Mouse (Mus musculus): ENCODE results near the gene Tbc1d15.
"Not testable (repeated sequence)": the region's sequence is repeated elsewhere in the genome, so short reads cannot be mapped to it uniquely, and the experiment has no call there.

Tbc1d15 gene

GRCm38 (mm10) chr10:115245488-115245887, 5.8 kb downstream of the Tbc1d15 start:
- no peak for DNase-seq (ENCODE audit: low spot score)

- DNase-seq (ENCODE audit: low spot score), result no peak
Observed at GRCm38 (mm10) chr10:115241082-115241595, 10.1 kb downstream of the Tbc1d15 start.

GRCm38 (mm10) chr10:115237931-115238330, 13.3 kb downstream of the Tbc1d15 start:
- no peak for DNase-seq (ENCODE audit: low spot score)

GRCm38 (mm10) chr10:115236733-115237132, 14.5 kb downstream of the Tbc1d15 start:
- DNase-seq (ENCODE audit: low spot score), result no peak

GRCm38 (mm10) chr10:115235501-115235900, 15.8 kb downstream of the Tbc1d15 start:
- DNase-seq (ENCODE audit: low spot score), result no peak

- DNase-seq (ENCODE audit: low spot score), result no peak
Observed at GRCm38 (mm10) chr10:115233798-115234197, 17.5 kb downstream of the Tbc1d15 start.

GRCm38 (mm10) chr10:115232513-115232912, 18.8 kb downstream of the Tbc1d15 start:
- no peak for DNase-seq (ENCODE audit: low spot score)

GRCm38 (mm10) chr10:115229023-115229422, 22.2 kb downstream of the Tbc1d15 start:
- DNase-seq (ENCODE audit: low spot score), result no peak

- no peak for DNase-seq (ENCODE audit: low spot score)
Observed at GRCm38 (mm10) chr10:115226586-115226985, 24.7 kb downstream of the Tbc1d15 start.

- peak; percentile 50 for DNase-seq (ENCODE audit: low spot score)
Observed at GRCm38 (mm10) chr10:115223845-115224244, 27.4 kb downstream of the Tbc1d15 start.

GRCm38 (mm10) chr10:115212916-115213580, 38.2 kb downstream of the Tbc1d15 start:
- no peak for DNase-seq (ENCODE audit: low spot score)

- DNase-seq (ENCODE audit: low spot score), result no peak
Observed at GRCm38 (mm10) chr10:115205825-115206224, 45.4 kb downstream of the Tbc1d15 start.

- DNase-seq (ENCODE audit: low spot score), result no peak
Observed at GRCm38 (mm10) chr10:115205284-115205683, 46.0 kb downstream of the Tbc1d15 start.

- DNase-seq (ENCODE audit: low spot score), result no peak
Observed at GRCm38 (mm10) chr10:115191214-115191613, 60.1 kb downstream of the Tbc1d15 start.

- DNase-seq (ENCODE audit: low spot score), result no peak
Observed at GRCm38 (mm10) chr10:115187390-115187789, 63.9 kb downstream of the Tbc1d15 start.

- peak; percentile 67 for DNase-seq (ENCODE audit: low spot score)
Observed at GRCm38 (mm10) chr10:115184697-115185096, 66.6 kb downstream of the Tbc1d15 start, which contains the start of gene Tph2. Gene Tph2 (minus strand): TSS chr10:115185022.

GRCm38 (mm10) chr10:115181034-115181433, 70.2 kb downstream of the Tbc1d15 start:
- DNase-seq (ENCODE audit: low spot score), result no peak

- not testable (repeated sequence) for DNase-seq (ENCODE audit: low spot score)
Observed at GRCm38 (mm10) chr10:115178019-115178418, 73.2 kb downstream of the Tbc1d15 start.

GRCm38 (mm10) chr10:115175591-115175991, 75.7 kb downstream of the Tbc1d15 start:
- no peak for DNase-seq (ENCODE audit: low spot score)

GRCm38 (mm10) chr10:115173336-115173735, 77.9 kb downstream of the Tbc1d15 start:
- no peak for DNase-seq (ENCODE audit: low spot score)

GRCm38 (mm10) chr10:115171351-115171818, 79.9 kb downstream of the Tbc1d15 start:
- DNase-seq (ENCODE audit: low spot score), result no peak

GRCm38 (mm10) chr10:115170496-115171350, 80.5 kb downstream of the Tbc1d15 start:
- no peak for DNase-seq (ENCODE audit: low spot score)

- DNase-seq (ENCODE audit: low spot score), result no peak
Observed at GRCm38 (mm10) chr10:115169410-115169809, 81.9 kb downstream of the Tbc1d15 start.

Data from testis, postnatal 14 days (tissue).